Mouse (Mus musculus): ENCODE results near the gene Limk2. TPM values are rescaled to one million over a fixed set of nuclear protein-coding genes. Genes with fewer than 3 reads are reported as not detected.
A peak's percentile ranks its signal among the peaks of the same experiment; 100 is the strongest.

The Limk2 gene
- total RNA-seq, 1 experiment, result 80.5 TPM

GRCm38 (mm10) chr11:3453467-3453866 is 44.5 kb upstream of the Limk2 start:
- Histone ChIP-seq H3K9ac (ENCODE audit: insufficient read depth, low read depth, low read length, poor library complexity, severe bottlenecking) (no peak overlapping the region), H3K27ac (ENCODE audit: insufficient read depth, low read depth, low read length, poor library complexity, severe bottlenecking) (no peak overlapping the region), H3K4me1 (ENCODE audit: control insufficient read depth in 2 of 2, insufficient read depth in 2 of 2, low read length in 2 of 2, poor library complexity in 1 of 2) (peaks cover 0 to 5% of the 10 kb centered on the region in 2 experiments; a peak in 2 of 4 replicates), H3K36me3 (ENCODE audit: control insufficient read depth, insufficient read depth, low read length, poor library complexity, severe bottlenecking) (no peaks in the 10 kb centered on the region), H3K9me3 (ENCODE audit: control insufficient read depth, insufficient read depth, low read depth, low read length) (no peaks in the 10 kb centered on the region), H3K4me3 (ENCODE audit: insufficient read depth in 1 of 2, low read depth in 1 of 2, low read length in 2 of 2, poor library complexity in 1 of 2, severe bottlenecking in 1 of 2) (peak overlapping the region in 1 of 2 experiments; percentile 26; a peak in 1 of 4 replicates)
- in situ Hi-C loops (cut with MboI; ENCODE audit: low sequenced_read_pairs in 2 of 2, unreplicated experiment in 2 of 2), result no loop called here
- DNase-seq (ENCODE audit: low read depth, low spot score), result no peak
- no peak for TF ChIP-seq MAFK (IDR thresholded peaks at IDR 0.05; ENCODE audit: insufficient read depth, low read depth, low read length)
- TF ChIP-seq ZC3H11A (IDR thresholded peaks at IDR 0.05; ENCODE audit: borderline replicate concordance, low read depth, low read length), result no peak
- TF ChIP-seq HCFC1 (IDR thresholded peaks at IDR 0.05; ENCODE audit: borderline replicate concordance, insufficient read depth, low read length), result no peak
- no peak for TF ChIP-seq ZNF384 (IDR thresholded peaks at IDR 0.05; ENCODE audit: low read depth, low read length)
- TF ChIP-seq CHD2 (IDR thresholded peaks at IDR 0.05; ENCODE audit: low read depth, low read length), result no peak

GRCm38 (mm10) chr11:3452769-3453168 is 43.8 kb upstream of the Limk2 start:
- TF ChIP-seq CHD2 (IDR thresholded peaks at IDR 0.05; ENCODE audit: low read depth, low read length), result no peak
- TF ChIP-seq HCFC1 (IDR thresholded peaks at IDR 0.05; ENCODE audit: borderline replicate concordance, insufficient read depth, low read length), result no peak
- TF ChIP-seq MAFK (IDR thresholded peaks at IDR 0.05; ENCODE audit: insufficient read depth, low read depth, low read length), result no peak
- no peak for TF ChIP-seq ZNF384 (IDR thresholded peaks at IDR 0.05; ENCODE audit: low read depth, low read length)
- TF ChIP-seq ZC3H11A (IDR thresholded peaks at IDR 0.05; ENCODE audit: borderline replicate concordance, low read depth, low read length), result no peak
- H3K36me3 ChIP-seq (ENCODE audit: control insufficient read depth, insufficient read depth, low read length, poor library complexity, severe bottlenecking), result no peaks in the 10 kb centered on the region
- H3K27ac ChIP-seq (ENCODE audit: insufficient read depth, low read depth, low read length, poor library complexity, severe bottlenecking), result peak overlapping the region; percentile 45; the same call in 1 of the 2 replicates
- H3K4me1 ChIP-seq (ENCODE audit: control insufficient read depth in 2 of 2, insufficient read depth in 2 of 2, low read length in 2 of 2, poor library complexity in 1 of 2), result peaks cover 0 to 5% of the 10 kb centered on the region in 2 experiments; a peak in 2 of 4 replicates
- H3K9me3 ChIP-seq (ENCODE audit: control insufficient read depth, insufficient read depth, low read depth, low read length), result no peaks in the 10 kb centered on the region
- in situ Hi-C loops (cut with MboI; ENCODE audit: low sequenced_read_pairs in 2 of 2, unreplicated experiment in 2 of 2), result no loop called here
- DNase-seq (ENCODE audit: low read depth, low spot score), result peak; percentile 58
- peak overlapping the region; percentile 74 to 81 for H3K4me3 ChIP-seq (ENCODE audit: insufficient read depth in 1 of 2, low read depth in 1 of 2, low read length in 2 of 2, poor library complexity in 1 of 2, severe bottlenecking in 1 of 2)
- H3K9ac ChIP-seq (ENCODE audit: insufficient read depth, low read depth, low read length, poor library complexity, severe bottlenecking), result peak overlapping the region; percentile 80; the same call in 1 of the 2 replicates

GRCm38 (mm10) chr11:3452167-3452639 is 43.2 kb upstream of the Limk2 start, which contains the start of gene Rnf185:
TSS of gene Rnf185 (minus strand) at chr11:3452363.
- Histone ChIP-seq H3K27ac (ENCODE audit: insufficient read depth, low read depth, low read length, poor library complexity, severe bottlenecking) (peak within 1 kb of the TSS; percentile 50), H3K4me1 (ENCODE audit: control insufficient read depth in 2 of 2, insufficient read depth in 2 of 2, low read length in 2 of 2, poor library complexity in 1 of 2) (peaks cover 0 to 5% of the 10 kb centered on the region in 2 experiments; a peak in 2 of 4 replicates), H3K9ac (ENCODE audit: insufficient read depth, low read depth, low read length, poor library complexity, severe bottlenecking) (peak within 1 kb of the TSS; percentile 80), H3K9me3 (ENCODE audit: control insufficient read depth, insufficient read depth, low read depth, low read length) (no peaks in the 10 kb centered on the region), H3K36me3 (ENCODE audit: control insufficient read depth, insufficient read depth, low read length, poor library complexity, severe bottlenecking) (no peaks in the 10 kb centered on the region), H3K4me3 (ENCODE audit: insufficient read depth in 1 of 2, low read depth in 1 of 2, low read length in 2 of 2, poor library complexity in 1 of 2, severe bottlenecking in 1 of 2) (peak within 1 kb of the TSS; percentile 74 to 81)
- in situ Hi-C loops (cut with MboI; ENCODE audit: low sequenced_read_pairs in 2 of 2, unreplicated experiment in 2 of 2), result no loop called here
- peak; percentile 94 for DNase-seq (ENCODE audit: low read depth, low spot score)
- no peak for TF ChIP-seq CHD2 (IDR thresholded peaks at IDR 0.05; ENCODE audit: low read depth, low read length)
- peak; percentile 79; the same call in 1 of the 2 replicates for TF ChIP-seq HCFC1 (IDR thresholded peaks at IDR 0.05; ENCODE audit: borderline replicate concordance, insufficient read depth, low read length)

GRCm38 (mm10) chr11:3451701-3452163 is 42.7 kb upstream of the Limk2 start:
- no peak for DNase-seq (ENCODE audit: low read depth, low spot score)
- in situ Hi-C loops (cut with MboI; ENCODE audit: low sequenced_read_pairs in 2 of 2, unreplicated experiment in 2 of 2), result no loop called here
- Histone ChIP-seq H3K9ac (ENCODE audit: insufficient read depth, low read depth, low read length, poor library complexity, severe bottlenecking) (peak overlapping the region; percentile 74), H3K4me3 (ENCODE audit: insufficient read depth in 1 of 2, low read depth in 1 of 2, low read length in 2 of 2, poor library complexity in 1 of 2, severe bottlenecking in 1 of 2) (peak overlapping the region; percentile 74 to 81), H3K36me3 (ENCODE audit: control insufficient read depth, insufficient read depth, low read length, poor library complexity, severe bottlenecking) (no peaks in the 10 kb centered on the region), H3K27ac (ENCODE audit: insufficient read depth, low read depth, low read length, poor library complexity, severe bottlenecking) (peak overlapping the region; percentile 50), H3K4me1 (ENCODE audit: control insufficient read depth in 2 of 2, insufficient read depth in 2 of 2, low read length in 2 of 2, poor library complexity in 1 of 2) (peaks cover 0 to 4% of the 10 kb centered on the region in 2 experiments; a peak in 2 of 4 replicates), H3K9me3 (ENCODE audit: control insufficient read depth, insufficient read depth, low read depth, low read length) (no peaks in the 10 kb centered on the region)
- TF ChIP-seq ZC3H11A (IDR thresholded peaks at IDR 0.05; ENCODE audit: borderline replicate concordance, low read depth, low read length) (no peak), ZNF384 (IDR thresholded peaks at IDR 0.05; ENCODE audit: low read depth, low read length) (no peak), HCFC1 (IDR thresholded peaks at IDR 0.05; ENCODE audit: borderline replicate concordance, insufficient read depth, low read length) (no peak)

- H3K4me3 ChIP-seq (ENCODE audit: insufficient read depth in 1 of 2, low read depth in 1 of 2, low read length in 2 of 2, poor library complexity in 1 of 2, severe bottlenecking in 1 of 2), result no peak overlapping the region
- H3K9me3 ChIP-seq (ENCODE audit: control insufficient read depth, insufficient read depth, low read depth, low read length), result no peaks in the 10 kb centered on the region
- H3K36me3 ChIP-seq (ENCODE audit: control insufficient read depth, insufficient read depth, low read length, poor library complexity, severe bottlenecking), result no peaks in the 10 kb centered on the region
- TF ChIP-seq ZNF384 (IDR thresholded peaks at IDR 0.05; ENCODE audit: low read depth, low read length) (no peak), CHD2 (IDR thresholded peaks at IDR 0.05; ENCODE audit: low read depth, low read length) (no peak), ZC3H11A (IDR thresholded peaks at IDR 0.05; ENCODE audit: borderline replicate concordance, low read depth, low read length) (no peak), HCFC1 (IDR thresholded peaks at IDR 0.05; ENCODE audit: borderline replicate concordance, insufficient read depth, low read length) (no peak), MAFK (IDR thresholded peaks at IDR 0.05; ENCODE audit: insufficient read depth, low read depth, low read length) (no peak)
- no peak overlapping the region for H3K27ac ChIP-seq (ENCODE audit: insufficient read depth, low read depth, low read length, poor library complexity, severe bottlenecking)
- in situ Hi-C loops (cut with MboI; ENCODE audit: low sequenced_read_pairs in 2 of 2, unreplicated experiment in 2 of 2), result no loop called here
- no peak for DNase-seq (ENCODE audit: low read depth, low spot score)
- no peaks in the 10 kb centered on the region for H3K4me1 ChIP-seq (ENCODE audit: control insufficient read depth in 2 of 2, insufficient read depth in 2 of 2, low read length in 2 of 2, poor library complexity in 1 of 2)
- no peak overlapping the region for H3K9ac ChIP-seq (ENCODE audit: insufficient read depth, low read depth, low read length, poor library complexity, severe bottlenecking)
Measured at GRCm38 (mm10) chr11:3444875-3445274, 35.9 kb upstream of the Limk2 start.
